Mouse (Mus musculus): Measurements from ENCODE around the gene Angptl6. TPM values are rescaled to one million over a fixed set of nuclear protein-coding genes. Genes with fewer than 3 reads are reported as not detected.

The Angptl6 gene
- 1.3 and 1.5 TPM in 2 replicates for polyA plus RNA-seq (2015; fragmentation: Nextera tagmentation; extraction: Ambion mirVana)

DNA sequence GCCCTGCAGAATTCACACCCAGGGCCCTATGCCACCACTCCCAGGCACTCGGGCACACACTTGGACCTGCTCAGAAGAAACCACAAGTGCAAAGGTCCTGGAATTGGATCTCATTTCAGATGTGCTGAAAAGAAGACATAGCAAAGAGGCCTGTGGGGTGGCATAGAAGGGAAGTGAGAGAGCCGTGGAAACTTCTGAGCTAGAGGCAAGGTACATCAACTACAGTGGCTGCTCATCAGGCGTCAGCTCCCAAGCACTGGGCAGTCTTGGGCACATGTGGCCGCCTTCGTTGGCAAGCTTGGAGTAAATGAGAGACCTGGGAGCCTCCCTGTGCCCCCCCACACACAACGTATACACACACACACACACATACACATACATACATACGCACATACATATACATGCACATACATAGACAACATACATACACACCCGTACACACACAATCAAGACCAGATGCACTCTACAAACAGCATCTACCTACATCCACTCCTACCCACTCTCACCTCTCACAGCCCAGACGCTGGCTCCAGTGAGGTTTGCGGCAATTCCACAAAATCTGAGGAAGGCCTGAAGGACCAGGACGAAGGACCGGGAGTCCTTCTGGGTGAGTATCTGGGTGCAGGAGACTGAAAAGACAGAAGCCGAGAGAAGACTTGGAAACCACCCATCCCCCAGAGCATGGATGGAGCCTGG is at the start of gene Angptl6:
Angptl6 (minus strand) TSS at position 631 of the 696 bp plus-strand sequence.

GRCm38 (mm10) chr9:20898511-20899073 is 19.1 kb upstream of the Angptl6 start, which contains the start of gene Eif3g:
Eif3g (minus strand) TSS chr9:20898623.

DNA sequence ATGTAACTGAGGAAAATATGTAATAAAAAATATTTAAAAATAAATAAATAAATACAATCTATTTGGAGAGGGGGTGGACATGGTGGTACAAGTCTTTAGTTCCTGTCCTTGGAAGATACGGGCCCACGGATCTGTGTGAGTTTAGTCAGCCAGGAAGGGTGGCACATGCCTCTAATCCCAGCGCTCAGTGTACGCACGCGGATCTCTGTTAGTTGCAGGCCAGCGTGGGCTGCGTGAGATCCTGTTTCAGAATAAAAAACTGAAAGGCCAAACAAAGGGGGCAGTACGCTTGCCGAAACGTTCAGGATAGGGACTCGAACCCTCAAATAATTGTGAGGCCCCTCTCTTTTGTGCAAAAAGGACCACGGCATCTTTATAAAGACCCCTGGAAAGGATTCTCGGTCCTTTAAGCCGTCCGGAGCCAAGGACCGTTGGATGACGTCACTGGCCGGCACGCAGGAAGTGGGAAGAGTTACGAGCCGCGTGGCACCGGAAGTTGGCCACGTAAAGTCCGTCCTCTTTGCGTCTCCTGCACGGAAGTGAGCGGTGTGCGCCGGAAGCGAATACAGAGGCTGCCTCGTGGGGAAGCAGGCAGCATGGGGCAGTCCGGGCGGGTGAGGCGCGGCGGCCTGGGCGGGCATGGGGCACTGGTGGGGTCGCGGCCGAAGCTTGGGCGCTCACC is 8.3 kb upstream of the Angptl6 start, which contains the start of gene Ppan:
Ppan (plus strand) TSS at position 472 of the 682 bp plus-strand sequence.

DNA sequence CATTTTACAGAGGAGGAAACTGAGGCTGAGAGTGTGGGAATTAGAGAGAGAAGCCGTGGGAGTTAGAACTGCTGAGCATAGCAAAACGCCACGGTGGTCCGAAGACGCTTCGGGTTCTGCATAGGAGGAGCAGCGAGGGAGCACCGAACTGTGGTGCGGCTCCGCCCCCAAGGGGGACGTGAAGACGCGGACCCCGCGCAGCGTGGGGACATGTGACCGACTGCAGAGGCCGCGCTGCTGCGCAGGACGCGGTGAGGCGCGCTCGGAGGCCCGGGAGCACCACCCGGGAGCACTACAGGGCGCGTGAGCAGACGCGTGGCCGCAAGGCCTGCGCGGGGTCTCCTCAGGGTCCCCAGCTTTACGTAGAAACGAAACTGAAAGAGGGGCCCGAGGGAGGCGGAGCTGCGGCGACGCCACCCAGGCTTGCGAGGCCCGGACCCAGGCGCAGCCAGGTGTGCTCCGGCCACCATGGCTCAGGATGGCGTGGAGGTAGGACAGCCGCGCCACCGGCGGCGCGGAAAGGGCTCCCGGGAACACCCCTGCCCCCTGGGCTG is 11.0 kb downstream of the Angptl6 start, which contains the start of gene A230050P20Rik:
A230050P20Rik (plus strand) TSS at position 195 of the 554 bp plus-strand sequence.

Other genes with a start within 250 kb of the Angptl6 start
- gene Ubl5, start 236.8 kb downstream of the Angptl6 start, polyA plus RNA-seq (2015; fragmentation: Nextera tagmentation; extraction: Ambion mirVana), result 383 and 405 TPM in 2 replicates
- 8.8 and 10.0 TPM in 2 replicates for gene Fbxl12, start 235.0 kb downstream of the Angptl6 start, polyA plus RNA-seq (2015; fragmentation: Nextera tagmentation; extraction: Ambion mirVana)
- gene Pin1, start 227.6 kb downstream of the Angptl6 start, polyA plus RNA-seq (2015; fragmentation: Nextera tagmentation; extraction: Ambion mirVana), result 27.8 and 29.7 TPM in 2 replicates
- gene Olfm2, start 133.4 kb downstream of the Angptl6 start, polyA plus RNA-seq (2015; fragmentation: Nextera tagmentation; extraction: Ambion mirVana), result 0.12 and 0.34 TPM in 2 replicates
- 1.2 and 1.6 TPM in 2 replicates for gene Col5a3, start 64.7 kb downstream of the Angptl6 start, polyA plus RNA-seq (2015; fragmentation: Nextera tagmentation; extraction: Ambion mirVana)
- gene Rdh8, start 61.2 kb downstream of the Angptl6 start, polyA plus RNA-seq (2015; fragmentation: Nextera tagmentation; extraction: Ambion mirVana), result not detected in 2 replicates
- gene A230050P20Rik, start 11.1 kb downstream of the Angptl6 start, polyA plus RNA-seq (2015; fragmentation: Nextera tagmentation; extraction: Ambion mirVana), result 11.0 and 14.0 TPM in 2 replicates
- gene Ppan, start 8.4 kb upstream of the Angptl6 start, polyA plus RNA-seq (2015; fragmentation: Nextera tagmentation; extraction: Ambion mirVana), result 65.4 and 72.3 TPM in 2 replicates
- gene Eif3g, start 18.9 kb upstream of the Angptl6 start, polyA plus RNA-seq (2015; fragmentation: Nextera tagmentation; extraction: Ambion mirVana), result 198 and 211 TPM in 2 replicates
- gene Dnmt1, start 80.2 kb upstream of the Angptl6 start, polyA plus RNA-seq (2015; fragmentation: Nextera tagmentation; extraction: Ambion mirVana), result 63.9 and 66.7 TPM in 2 replicates
- gene S1pr2, start 97.1 kb upstream of the Angptl6 start, polyA plus RNA-seq (2015; fragmentation: Nextera tagmentation; extraction: Ambion mirVana), result 6.7 and 8.2 TPM in 2 replicates
- gene Mrpl4, start 123.0 kb upstream of the Angptl6 start, polyA plus RNA-seq (2015; fragmentation: Nextera tagmentation; extraction: Ambion mirVana), result 77.0 and 79.0 TPM in 2 replicates
- 10.4 and 13.8 TPM in 2 replicates for gene Icam1, start 136.3 kb upstream of the Angptl6 start, polyA plus RNA-seq (2015; fragmentation: Nextera tagmentation; extraction: Ambion mirVana)
- 111 and 139 TPM in 2 replicates for gene Icam4, start 149.6 kb upstream of the Angptl6 start, polyA plus RNA-seq (2015; fragmentation: Nextera tagmentation; extraction: Ambion mirVana)
- gene Icam5, start 152.3 kb upstream of the Angptl6 start, polyA plus RNA-seq (2015; fragmentation: Nextera tagmentation; extraction: Ambion mirVana), result 0.27 and 0.35 TPM in 2 replicates
- gene Zglp1, start 187.4 kb upstream of the Angptl6 start, polyA plus RNA-seq (2015; fragmentation: Nextera tagmentation; extraction: Ambion mirVana), result 0.26 and 0.67 TPM in 2 replicates
- gene Gm49373, start 193.4 kb upstream of the Angptl6 start, polyA plus RNA-seq (2015; fragmentation: Nextera tagmentation; extraction: Ambion mirVana), result 0.17 and 0.23 TPM in 2 replicates
- 41.2 and 44.7 TPM in 2 replicates for gene Fdx1l, start 193.9 kb upstream of the Angptl6 start, polyA plus RNA-seq (2015; fragmentation: Nextera tagmentation; extraction: Ambion mirVana)
- gene Gm38431, start 212.3 kb upstream of the Angptl6 start, polyA plus RNA-seq (2015; fragmentation: Nextera tagmentation; extraction: Ambion mirVana), result 0.86 and 1.1 TPM in 2 replicates
- 20.1 and 20.8 TPM in 2 replicates for gene Raver1, start 212.3 kb upstream of the Angptl6 start, polyA plus RNA-seq (2015; fragmentation: Nextera tagmentation; extraction: Ambion mirVana)

Data from spleen, postnatal 0 days (tissue).